Mouse (Mus musculus) liver, embryonic 14.5 days (tissue): Measurements from ENCODE around the gene Tmem185b.

ENCODE experiments used
- CTCF ChIP-seq: IDR thresholded peaks from 2 replicates; pipeline ENCODE4 v1.5.1; 2016; ENCODE audit warnings: antibody characterized with exemption, low read depth, control low read depth
- EP300 ChIP-seq: IDR thresholded peaks from 2 replicates; pipeline ENCODE4 v1.6.1; 2016; ENCODE audit warnings: antibody characterized with exemption, low read depth

GRCm38 (mm10) chr1:119498536-119499231 lies 27.3 kb upstream of the Tmem185b start:
- no peak for TF ChIP-seq CTCF
- TF ChIP-seq EP300: no peak
